Mouse (Mus musculus) gastrocnemius, postnatal 10 days (tissue): Measurements from ENCODE around the gene Ctrc. TPM values are rescaled to one million over a fixed set of nuclear protein-coding genes. Genes with fewer than 3 reads are reported as not detected.
"Not testable (repeated sequence)": the region's sequence is repeated elsewhere in the genome, so short reads cannot be mapped to it uniquely, and the experiment has no call there.

ENCODE experiments used
- DNase-seq: peaks from one replicate; pipeline ENCODE4 v3.0.0; 2021; ENCODE audit warnings: mixed read lengths
- total RNA-seq, 2 experiments: library from RNA; stranded (reverse); gene quantifications; 2 replicates each; pipeline ENCODE4 v1.2.3; 2021

Gene Ctrc
- total RNA-seq, 2 experiments from 2014 or later, result not detected

DNA sequence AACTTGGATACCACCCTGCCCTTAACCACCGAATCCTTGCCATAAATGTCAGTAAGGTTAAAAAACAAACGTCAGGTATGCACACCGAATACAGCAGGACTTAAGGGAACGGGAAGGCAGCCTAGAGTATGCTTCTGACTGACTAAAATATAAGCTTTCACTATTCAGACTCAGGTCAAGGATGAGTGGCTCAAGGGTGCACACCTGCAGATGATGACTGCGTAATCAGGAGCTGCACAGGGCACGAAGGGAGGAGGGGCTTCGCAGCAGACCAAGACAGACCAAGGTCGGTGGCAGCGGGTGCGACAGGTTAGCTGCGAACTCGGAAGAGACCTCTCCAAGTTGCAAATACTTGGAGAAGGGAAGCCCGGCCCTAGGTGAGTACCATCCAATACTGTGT, 60.0 kb downstream of the Ctrc start:
- no peak for DNase-seq

DNA sequence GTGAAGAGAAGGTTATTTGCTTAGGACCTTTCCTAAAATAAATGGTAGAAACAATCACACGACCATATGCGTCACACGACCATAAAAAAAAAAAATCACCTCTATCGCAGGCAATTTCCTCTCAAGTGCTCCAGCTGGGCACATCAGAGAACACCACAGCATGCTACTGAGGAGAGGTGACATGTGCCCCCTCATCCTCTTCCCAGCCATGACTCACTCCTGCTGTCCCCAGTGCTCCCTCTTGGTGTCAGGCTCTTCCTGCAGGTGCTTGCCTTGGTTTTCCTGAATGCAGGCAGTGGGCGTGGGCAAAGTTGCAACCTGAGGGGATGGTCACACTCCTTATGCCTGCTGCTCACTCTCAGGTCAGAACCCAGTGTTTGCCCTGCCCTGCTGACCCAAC, 61.3 kb downstream of the Ctrc start:
- no peak for DNase-seq

DNA sequence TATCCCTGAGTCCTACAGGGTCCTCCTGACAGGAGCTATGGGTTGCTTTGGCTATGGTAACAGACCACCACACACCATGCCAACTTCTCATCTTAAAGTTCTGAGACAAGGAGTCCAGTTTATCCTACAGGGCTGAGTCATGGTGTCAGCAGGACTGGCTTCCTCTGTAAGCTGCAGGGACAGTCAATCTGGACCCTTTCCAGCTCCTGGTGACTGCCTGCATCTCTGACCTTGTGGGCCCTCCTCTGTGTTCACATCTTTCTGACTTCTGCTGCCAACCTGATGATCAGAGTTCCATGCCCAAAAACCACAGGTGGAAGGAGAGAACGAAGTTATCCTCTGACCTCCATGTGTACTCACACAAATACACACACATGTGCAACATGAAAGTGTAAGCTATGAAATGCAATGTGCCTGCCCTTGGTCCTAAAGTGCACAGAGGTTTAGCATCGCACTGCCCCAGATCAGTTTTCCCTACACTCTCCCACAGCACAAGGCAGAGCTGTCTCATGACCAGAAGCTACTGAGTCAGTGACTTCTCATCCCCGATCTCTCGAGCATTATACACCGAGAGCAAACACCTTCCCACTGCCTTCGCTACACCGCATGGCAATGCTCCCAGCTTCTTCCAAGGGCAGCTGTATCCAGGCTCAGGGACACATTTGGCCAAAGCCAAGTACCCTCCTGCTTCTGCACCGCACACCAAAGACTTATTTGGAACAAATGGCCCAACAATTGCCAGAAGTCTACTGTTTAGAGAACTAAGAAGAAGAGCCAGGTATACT, 64.8 kb downstream of the Ctrc start:
- DNase-seq, result no peak

DNA sequence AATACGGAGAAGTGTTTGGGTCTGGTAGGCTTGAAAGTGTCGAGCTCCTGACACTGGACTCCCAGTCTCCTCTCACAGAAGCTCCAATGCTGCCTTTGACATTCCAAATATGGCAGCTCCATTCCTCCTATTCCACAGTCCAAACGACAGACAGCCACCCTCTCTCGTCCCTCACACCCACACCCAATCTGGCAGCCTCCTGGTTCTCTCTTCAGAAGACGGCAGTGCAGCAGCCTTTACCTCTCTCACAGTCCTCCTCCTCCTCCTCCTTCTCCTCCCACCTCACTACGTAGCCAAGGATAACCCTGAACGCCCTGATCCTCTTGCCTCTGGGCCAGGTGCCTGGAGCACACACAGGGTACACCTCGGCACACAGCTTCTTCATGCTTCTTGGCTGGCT, 66.3 kb downstream of the Ctrc start:
- DNase-seq, result no peak

DNA sequence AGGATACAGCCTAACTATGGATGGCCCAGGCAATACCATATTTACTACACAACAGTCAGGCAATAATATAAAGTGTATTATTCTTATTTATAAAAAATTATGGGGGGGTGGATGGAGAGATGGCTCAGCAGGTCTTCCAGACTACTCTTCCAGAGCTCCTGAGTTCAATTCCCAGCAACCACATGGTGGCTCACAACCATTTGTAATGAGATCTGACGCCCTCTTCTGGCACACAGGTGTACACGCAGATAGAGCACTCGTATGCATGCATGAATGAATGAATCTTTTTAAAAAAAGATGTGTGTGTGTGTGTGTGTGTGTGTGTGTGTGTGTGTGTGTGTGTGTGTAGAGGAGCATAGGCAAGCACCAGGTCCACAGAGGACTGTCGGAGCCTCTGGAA, 73.1 kb downstream of the Ctrc start:
- not testable (repeated sequence) for DNase-seq

DNA sequence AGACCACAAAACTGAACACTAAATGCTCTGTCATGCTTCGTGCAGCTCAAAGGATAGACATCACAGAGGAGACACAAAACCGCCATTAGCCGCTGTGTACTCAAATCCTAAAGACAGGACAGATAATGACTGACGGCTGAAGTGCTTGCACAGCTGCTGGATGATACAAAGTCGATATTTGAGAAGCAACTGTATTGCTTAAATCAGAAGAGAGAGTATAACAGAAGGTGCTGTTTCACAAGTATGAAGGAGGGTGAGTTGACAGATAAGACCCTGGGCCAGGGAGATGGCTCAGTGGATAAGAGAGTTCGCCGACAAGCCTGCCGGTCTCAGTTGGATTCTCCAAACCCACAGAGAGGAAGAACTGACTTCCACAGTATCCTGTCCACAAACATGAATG, 74.3 kb downstream of the Ctrc start:
- DNase-seq, result no peak

DNA sequence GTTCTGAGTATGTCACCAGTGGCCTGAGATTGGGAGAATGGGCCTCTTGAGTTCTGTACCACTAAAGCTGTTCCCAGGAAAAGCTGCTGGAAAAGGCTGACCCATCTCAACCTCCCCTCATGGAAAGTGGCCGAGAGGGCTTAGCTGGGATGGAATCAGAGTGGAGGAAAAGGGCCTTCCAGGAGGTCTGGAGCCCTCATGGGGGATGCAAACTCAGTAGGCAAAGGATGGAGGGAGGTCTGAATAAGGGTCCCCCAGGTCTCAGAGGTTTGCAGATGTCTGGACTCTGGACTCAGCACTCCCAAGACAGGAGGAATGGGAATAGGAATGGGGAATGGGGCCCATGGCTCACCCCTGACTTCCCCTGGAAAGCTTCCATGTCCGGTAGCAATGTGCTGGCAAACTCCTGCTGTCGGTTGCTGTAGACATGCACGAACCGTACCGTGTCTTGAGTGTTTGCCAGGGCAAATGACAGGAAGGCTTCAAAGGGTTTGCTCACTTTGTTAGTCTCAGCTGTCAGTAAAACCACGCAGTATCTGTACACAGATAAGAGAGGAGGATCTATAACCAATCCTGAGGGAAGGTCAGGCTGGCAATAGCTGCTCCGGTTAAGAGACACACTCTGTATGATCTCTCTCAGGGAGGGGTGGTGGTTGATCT, 76.5 kb downstream of the Ctrc start:
- DNase-seq, result no peak

DNA sequence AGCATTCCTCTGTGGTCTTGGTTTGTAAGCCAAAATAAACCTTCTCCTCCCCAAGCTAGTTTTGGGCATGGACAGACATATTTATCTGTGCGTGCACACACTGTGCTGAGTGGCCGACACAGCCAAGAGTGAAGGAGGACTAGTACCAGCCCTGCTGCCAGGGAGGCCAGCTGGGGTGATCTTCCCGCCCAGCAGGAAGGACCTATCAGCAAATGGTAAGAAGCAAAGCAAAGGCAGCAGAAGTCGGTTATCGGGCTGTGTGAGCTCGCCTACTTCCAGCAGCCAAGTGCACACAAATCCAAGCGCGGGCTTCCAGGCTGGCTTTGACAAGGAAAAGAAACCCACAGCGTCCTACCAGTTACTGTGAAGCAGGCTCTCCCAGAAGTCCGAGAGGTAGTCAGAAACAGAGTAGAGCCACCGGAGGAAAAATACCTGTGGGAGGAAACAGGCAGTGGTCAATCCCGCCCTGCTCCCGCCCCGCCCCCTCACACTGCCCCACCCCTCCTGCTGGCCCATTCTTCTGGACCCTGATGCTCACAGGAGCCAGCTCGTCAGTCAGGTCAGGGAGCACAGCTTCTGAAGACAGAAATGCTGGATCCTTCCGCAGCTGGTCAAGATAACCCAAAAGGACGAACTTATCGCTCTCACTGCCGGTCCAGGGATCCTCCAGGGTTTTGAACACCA, 78.7 kb downstream of the Ctrc start:
- peak; percentile 30 for DNase-seq

DNA sequence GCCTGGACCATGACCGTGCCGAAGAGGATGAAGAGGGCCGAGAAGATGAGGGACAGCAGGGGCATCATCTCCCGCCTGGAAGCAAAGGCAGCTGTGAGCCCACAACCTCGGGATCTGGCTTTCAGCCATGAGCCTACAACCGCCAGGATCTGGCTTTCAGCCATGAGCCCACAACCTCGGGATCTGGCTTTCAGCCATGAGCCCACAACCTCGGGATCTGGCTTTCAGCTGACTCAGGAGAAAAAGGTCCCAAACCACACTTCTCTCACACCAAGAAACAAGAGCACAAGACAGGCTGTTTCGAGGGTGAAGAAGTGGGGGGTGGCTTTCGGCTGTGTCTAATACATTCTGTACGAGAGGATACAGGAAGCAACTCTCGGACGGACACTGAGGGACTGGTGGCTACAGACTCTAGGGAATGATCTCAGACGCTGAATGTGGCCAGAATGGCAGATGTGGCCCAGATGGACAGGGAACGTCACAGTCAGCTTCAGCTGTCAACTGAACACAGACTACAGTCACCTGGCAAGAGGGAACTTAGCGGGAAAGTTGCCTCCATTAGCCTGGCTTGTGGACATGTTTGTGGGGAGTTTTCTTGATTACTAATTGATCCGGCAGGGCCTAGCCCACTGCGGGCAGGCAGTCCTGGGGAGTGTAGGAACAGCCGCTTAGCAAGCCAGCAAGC, 79.3 kb downstream of the Ctrc start:
- peak; percentile 31 for DNase-seq

DNA sequence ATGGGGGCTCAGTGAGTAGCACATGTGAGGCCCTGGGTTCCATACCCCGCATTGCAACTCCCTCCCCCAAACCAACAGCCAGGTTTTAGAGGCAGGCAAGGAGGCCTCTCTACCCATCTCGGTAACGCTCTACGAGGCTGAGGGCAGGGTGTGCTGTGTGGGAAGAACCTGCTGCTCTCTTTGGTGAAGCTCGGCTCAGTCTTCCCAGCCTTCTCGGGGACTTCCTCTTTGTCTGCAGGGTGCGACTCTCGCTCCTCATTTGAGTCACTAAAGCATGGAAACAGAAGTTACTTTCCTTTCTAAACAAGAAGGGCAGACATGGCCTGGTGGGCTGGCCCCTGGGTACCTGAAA, 79.9 kb downstream of the Ctrc start:
- DNase-seq, result no peak

DNA sequence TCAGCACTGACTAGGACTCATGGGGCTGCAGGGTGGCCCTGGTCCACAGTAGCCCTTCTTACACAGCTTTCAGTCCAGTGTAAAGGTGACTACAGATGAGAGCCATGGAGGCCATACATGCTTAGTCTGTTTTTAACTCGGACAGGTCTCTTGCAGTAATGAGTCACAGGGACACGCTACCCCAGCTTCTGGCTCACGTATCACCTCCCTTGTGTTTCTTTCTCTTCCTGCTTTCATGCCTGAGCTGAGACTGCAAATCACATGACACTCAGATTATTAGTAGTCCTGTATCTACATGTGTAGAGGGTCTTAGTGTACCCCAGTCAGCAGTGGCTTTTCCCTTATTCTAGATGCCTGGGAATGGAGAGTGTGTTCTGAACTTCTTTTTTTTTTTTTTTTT, 81.2 kb downstream of the Ctrc start:
- DNase-seq, result no peak

Other genes with a start within 250 kb of the Ctrc start
- 1 to 10 TPM; 3.8 to 6.6 TPM for gene Fblim1, start 240.3 kb downstream of the Ctrc start, total RNA-seq
- gene Tmem82, start 227.7 kb downstream of the Ctrc start, total RNA-seq, result 1 to 10 TPM; 1.7 to 2.2 TPM
- 10 to 100 TPM; 10.5 to 12.8 TPM for gene Slc25a34, start 222.5 kb downstream of the Ctrc start, total RNA-seq
- 10 to 100 TPM; 26.8 to 29.3 TPM for gene Plekhm2, start 181.5 kb downstream of the Ctrc start, total RNA-seq
- gene Rsc1a1, start 160.8 kb downstream of the Ctrc start, total RNA-seq, result 1 to 10 TPM; 2.8 to 5.5 TPM
- 10 to 100 TPM; 41.8 to 44.7 TPM for gene Ddi2, start 122.9 kb downstream of the Ctrc start, total RNA-seq
- 1 to 10 TPM in 1 of 2 experiments, under 1 TPM in 1; 0.78 to 1.2 TPM for gene Agmat, start 99.7 kb downstream of the Ctrc start, total RNA-seq
- gene Dnajc16, start 55.4 kb downstream of the Ctrc start, total RNA-seq, result 1 to 10 TPM; 8.6 to 9.1 TPM
- 1 to 10 TPM; 5.6 to 8.0 TPM for gene Casp9, start 52.7 kb downstream of the Ctrc start, total RNA-seq
- gene Cela2a, start 20.2 kb downstream of the Ctrc start, total RNA-seq, result not detected
- 10 to 100 TPM; 26.2 to 31.6 TPM for gene Efhd2, start 28.6 kb upstream of the Ctrc start, total RNA-seq
- 1 to 10 TPM; 2.1 to 4.5 TPM for gene Fhad1, start 168.7 kb upstream of the Ctrc start, total RNA-seq
- 1 to 10 TPM; 4.3 to 4.9 TPM for gene Tmem51, start 237.9 kb upstream of the Ctrc start, total RNA-seq